Mouse (Mus musculus): ENCODE data around the gene Mfap3l.
"Not testable (repeated sequence)": the region's sequence is repeated elsewhere in the genome, so short reads cannot be mapped to it uniquely, and the experiment has no call there.

DNA sequence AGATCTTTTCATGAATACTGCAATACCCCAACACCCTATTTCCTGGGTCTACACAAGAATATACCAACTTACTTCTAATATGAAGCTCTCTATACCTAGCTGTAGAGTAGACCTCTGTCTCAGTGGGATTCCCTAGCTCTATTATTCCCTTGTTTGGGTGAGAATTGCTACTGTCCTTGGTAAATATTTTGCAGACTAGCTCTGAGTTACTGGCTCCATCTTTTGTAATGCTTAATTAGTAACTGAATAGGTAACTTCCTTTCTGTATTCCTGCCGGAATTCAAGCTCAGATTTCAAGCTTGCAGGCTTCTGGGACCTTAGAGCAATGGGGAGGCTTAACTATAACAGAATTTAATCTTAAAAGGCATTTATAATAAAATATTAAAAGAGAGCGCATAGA is 26.1 kb downstream of the Mfap3l start:
- not testable (repeated sequence) for TF ChIP-seq CTCF (IDR thresholded peaks at IDR 0.05); POLR2A (IDR thresholded peaks at IDR 0.05; ENCODE audit: insufficient read depth, low read depth, low read length)

Measured in heart, adult 2 months (tissue).